Comparison of ENCODE assay signal across 16 mouse cellular contexts in genomic region chr6:125252711-125253110, GRCm38 (mm10). TPM values are rescaled to one million over a fixed set of nuclear protein-coding genes. Genes with fewer than 3 reads are reported as not detected.
"Had no signal": no experiment of that assay in that cellular context is flagged by ENCODE, and none has a peak within 500 bp of the region (broad histone marks: within the 10 kb centered on the region; RNA-seq: fewer than 3 reads in every experiment).

No protein-coding gene starts in this region.

- DNase-seq: lung, embryonic 14.5 days; lung, postnatal 10 days; right cerebral cortex, postnatal 14 days; thymus, postnatal 14 days; thymus, postnatal 36 days had no signal

- H3K4me1 ChIP-seq: midbrain, embryonic 13.5 days; midbrain, embryonic 15.5 days; neural tube, embryonic 12.5 days; stomach, embryonic 15.5 days had no signal

- H3K36me3 ChIP-seq: liver, embryonic 15.5 days; midbrain, embryonic 13.5 days; midbrain, embryonic 15.5 days; neural tube, embryonic 12.5 days; stomach, embryonic 15.5 days had no signal

- H3K4me3 ChIP-seq: liver, embryonic 15.5 days; midbrain, embryonic 13.5 days; midbrain, embryonic 15.5 days; neural tube, embryonic 12.5 days; stomach, embryonic 15.5 days had no signal

- H3K27ac ChIP-seq: liver, embryonic 15.5 days; midbrain, embryonic 13.5 days; midbrain, embryonic 15.5 days; neural tube, embryonic 12.5 days; stomach, embryonic 15.5 days; stomach, postnatal 0 days had no signal

- ATAC-seq: midbrain, embryonic 13.5 days; midbrain, embryonic 15.5 days had no signal

- H3K27me3 ChIP-seq: liver, embryonic 15.5 days; midbrain, embryonic 13.5 days; midbrain, embryonic 15.5 days; neural tube, embryonic 12.5 days; stomach, embryonic 15.5 days had no signal

- H3K9me3 ChIP-seq: liver, embryonic 15.5 days; midbrain, embryonic 15.5 days; neural tube, embryonic 12.5 days; stomach, embryonic 15.5 days had no signal

RNA-seq across cellular contexts. Expression of gene Cd27, which starts 15.9 kb away (rescaled TPM):
- total RNA-seq: midbrain, postnatal 0 days had no signal

RNA-seq across cellular contexts. Expression of gene Tuba3a, which starts 33.1 kb away (rescaled TPM):
- total RNA-seq: megakaryocyte progenitor cell, adult 5-6 weeks; midbrain, postnatal 0 days; monocyte, adult 5-6 weeks had no signal
- polyA plus RNA-seq: liver, embryonic 15.5 days; midbrain, embryonic 15.5 days; midbrain, postnatal 0 days; neural tube, embryonic 14.5 days; spleen, adult 2 months had no signal
